Mouse (Mus musculus) embryonic facial prominence, embryonic 15.5 days (tissue): ENCODE data around the gene Mreg. TPM values are rescaled to one million over a fixed set of nuclear protein-coding genes. Genes with fewer than 3 reads are reported as not detected.
A peak's percentile ranks its signal among the peaks of the same experiment; 100 is the strongest.
"Not testable (repeated sequence)": the region's sequence is repeated elsewhere in the genome, so short reads cannot be mapped to it uniquely, and the experiment has no call there.

Experiments
- ATAC-seq: fragments of 200-750 bp; cut with Nextera tagmentation; 2 replicates; pipeline ENCODE4 v1.8.0; 2017; ENCODE audit warnings: low read depth, moderate TSS enrichment; ENCODE audit not compliant: insufficient number of reproducible peaks, low FRiP score, low TSS enrichment
- H3K27ac ChIP-seq: fragments of 300-500 bp; sonication (generic); replicated peaks from 2 replicates; pipeline ENCODE4 v1.5.1; 2015; ENCODE audit warnings: mild to moderate bottlenecking, inconsistent platforms
- H3K27me3 ChIP-seq: fragments of 300-500 bp; sonication (generic); 2 replicates; pipeline ENCODE4 v1.6.1; 2015; ENCODE audit warnings: inconsistent platforms
- H3K36me3 ChIP-seq: fragments of 300-500 bp; sonication (generic); 2 replicates; pipeline ENCODE4 v1.6.1; 2015; ENCODE audit warnings: mild to moderate bottlenecking, inconsistent platforms
- H3K4me1 ChIP-seq: fragments of 300-500 bp; sonication (generic); 2 replicates; pipeline ENCODE4 v1.6.1; 2015; ENCODE audit warnings: inconsistent platforms
- H3K4me2 ChIP-seq: fragments of 300-500 bp; sonication (generic); replicated peaks from 2 replicates; pipeline ENCODE4 v1.6.1; 2015; ENCODE audit warnings: mild to moderate bottlenecking, inconsistent platforms
- H3K4me3 ChIP-seq: fragments of 300-500 bp; sonication (generic); replicated peaks from 2 replicates; pipeline ENCODE4 v1.5.1; 2015; ENCODE audit warnings: mild to moderate bottlenecking, inconsistent platforms
- H3K9ac ChIP-seq: fragments of 300-500 bp; sonication (generic); 2 replicates; pipeline ENCODE4 v1.6.1; 2015; ENCODE audit warnings: inconsistent platforms
- H3K9me3 ChIP-seq: fragments of 300-500 bp; sonication (generic); replicated peaks from 2 replicates; pipeline ENCODE4 v1.6.1; 2016; ENCODE audit warnings: inconsistent platforms
- WGBS: fragments of 180-500 bp; shearing (Covaris S2); methylation state at CpG from one replicate; pipeline ENCODE4 v1.1.7; 2015; 5-methylcytosine and 5-hydroxymethylcytosine counted together
- polyA plus RNA-seq: library from polyadenylated mRNA; unstranded; fragments of >200 nt; fragmentation: Nextera tagmentation; extraction: Ambion mirVana; gene quantifications from 2 replicates; pipeline ENCODE4 v1.2.1, GENCODE M21; 2015

The Mreg gene
- polyA plus RNA-seq, 1 experiment from 2014 or later: 10.4 TPM

DNA sequence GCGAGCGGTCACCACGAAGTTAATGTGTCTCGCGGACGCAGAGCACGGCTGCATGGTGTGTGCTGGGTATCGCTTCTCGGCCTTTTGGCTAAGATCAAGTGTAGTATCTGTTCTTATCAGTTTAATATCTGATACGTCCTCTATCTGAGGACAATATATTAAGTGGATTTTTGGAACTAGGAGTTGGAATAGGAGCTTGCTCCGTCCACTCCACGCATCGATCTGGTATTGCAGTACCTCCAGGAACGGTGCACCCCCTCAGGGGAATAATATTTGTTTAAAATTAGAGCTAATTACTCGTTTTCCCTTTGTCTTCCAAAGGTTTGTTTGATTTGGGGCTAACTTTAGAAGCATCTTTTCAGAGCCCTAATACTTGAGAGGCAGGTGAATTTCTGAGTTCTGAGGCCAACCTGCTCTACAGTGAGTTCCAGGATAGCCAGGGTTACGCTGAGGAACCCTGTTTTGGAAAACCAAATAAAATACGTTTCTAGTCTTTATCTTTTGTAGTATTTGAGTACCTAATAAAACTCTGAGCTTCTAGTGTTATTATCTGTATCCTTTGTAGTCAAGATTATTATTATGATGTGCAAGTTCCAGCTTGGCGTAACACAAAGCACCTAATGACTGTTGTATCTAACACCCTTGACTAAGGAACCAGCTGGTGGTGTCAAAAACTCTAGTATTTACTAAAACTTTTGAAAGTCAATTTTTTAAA is 14.2 kb upstream of the Mreg start:
- Histone ChIP-seq H3K36me3 (no peaks in the 10 kb centered on the region), H3K9me3 (no peaks in the 10 kb centered on the region), H3K4me3 (peak overlapping the region; percentile 54), H3K4me2 (peak overlapping the region; percentile 62), H3K27ac (peak overlapping the region; percentile 41; the same call in 1 of the 2 replicates), H3K4me1 (0 out of 2 replicates have a peak, but pooled peaks cover 4% of the 10 kb centered on the region), H3K9ac (no peak overlapping the region), H3K27me3 (peaks cover 10% of the 10 kb centered on the region; the same call in 1 of the 2 replicates)
- peak; percentile 82 for ATAC-seq
- WGBS: under 1% methylated on average over 11 of the region's 18 CpGs

DNA sequence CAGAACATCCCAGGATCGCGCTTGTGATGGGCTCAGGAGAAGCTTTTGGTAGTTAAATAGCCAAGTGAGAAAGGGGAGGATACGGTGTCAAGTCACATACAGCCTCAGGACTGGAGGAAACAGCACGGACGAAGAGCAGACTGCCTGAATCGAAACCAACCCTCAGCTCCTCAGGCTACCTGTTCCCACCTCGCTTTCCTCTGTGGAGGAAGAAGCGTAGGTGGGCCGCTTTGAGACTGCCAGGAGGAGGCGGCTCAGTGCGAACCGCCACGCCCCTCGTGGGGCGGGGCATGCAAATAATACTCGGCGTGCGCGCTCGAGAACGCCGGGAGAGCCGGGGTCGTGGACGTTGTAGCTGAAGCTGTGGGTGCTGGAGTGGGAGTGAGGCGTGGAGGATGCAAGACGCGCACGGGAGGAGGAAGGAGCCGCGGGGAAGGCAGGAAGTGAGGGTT is 13.6 kb upstream of the Mreg start:
- Histone ChIP-seq H3K4me2 (peak overlapping the region; percentile 62), H3K27me3 (peaks cover 10% of the 10 kb centered on the region; the same call in 1 of the 2 replicates), H3K4me3 (peak overlapping the region; percentile 54), H3K27ac (0 out of 2 replicates have a peak overlapping the region, but pooled peaks have one; percentile 34)
- not testable (repeated sequence) for H3K9ac ChIP-seq, H3K9me3 ChIP-seq, H3K36me3 ChIP-seq, H3K4me1 ChIP-seq
- under 1% methylated on average over 25 of the region's 31 CpGs for WGBS
- ATAC-seq: peak; percentile 88

DNA sequence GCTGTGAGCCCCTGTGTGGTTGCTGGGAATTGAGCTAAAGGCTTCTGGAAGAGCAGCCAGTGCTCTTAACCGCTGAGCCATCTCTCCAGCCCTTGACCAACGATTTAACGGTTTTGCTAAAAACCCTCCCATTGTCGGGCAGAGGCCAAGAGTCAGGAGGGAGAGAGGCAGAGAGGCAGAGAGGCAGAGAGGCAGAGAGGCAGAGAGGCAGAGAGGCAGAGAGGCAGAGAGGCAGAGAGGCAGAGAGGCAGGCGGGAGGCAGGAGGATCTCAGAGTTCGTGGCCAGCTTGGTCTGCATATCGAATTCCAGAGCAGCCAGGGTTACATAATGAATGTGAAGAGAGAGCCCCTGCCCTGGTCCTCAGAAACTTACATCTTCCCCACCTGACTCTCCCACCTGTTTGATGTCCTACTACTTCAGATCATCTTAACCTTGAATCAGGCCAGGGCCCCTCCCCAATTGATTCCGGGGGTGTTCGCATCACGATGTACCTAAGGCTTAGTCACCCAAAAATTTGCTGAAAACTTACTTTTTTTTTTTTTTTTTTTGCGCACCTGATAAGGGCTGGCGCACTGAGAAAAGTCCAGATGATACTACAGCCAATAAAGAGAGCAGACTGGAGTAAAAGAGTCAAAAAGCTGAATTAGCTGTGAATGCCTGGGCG is 13.1 kb upstream of the Mreg start:
- H3K36me3 ChIP-seq: no peaks in the 10 kb centered on the region
- H3K4me3 ChIP-seq: peak overlapping the region; percentile 54
- no peak overlapping the region for H3K27ac ChIP-seq
- H3K27me3 ChIP-seq: peaks cover 10% of the 10 kb centered on the region; the same call in 1 of the 2 replicates
- H3K9ac ChIP-seq: no peak overlapping the region
- whole genome bisulfite sequencing: 7% methylated on average over 13 of the region's 13 CpGs
- H3K4me1 ChIP-seq: 0 out of 2 replicates have a peak, but pooled peaks cover 4% of the 10 kb centered on the region
- H3K9me3 ChIP-seq: no peaks in the 10 kb centered on the region
- ATAC-seq: no peak
- H3K4me2 ChIP-seq: peak overlapping the region; percentile 62

DNA sequence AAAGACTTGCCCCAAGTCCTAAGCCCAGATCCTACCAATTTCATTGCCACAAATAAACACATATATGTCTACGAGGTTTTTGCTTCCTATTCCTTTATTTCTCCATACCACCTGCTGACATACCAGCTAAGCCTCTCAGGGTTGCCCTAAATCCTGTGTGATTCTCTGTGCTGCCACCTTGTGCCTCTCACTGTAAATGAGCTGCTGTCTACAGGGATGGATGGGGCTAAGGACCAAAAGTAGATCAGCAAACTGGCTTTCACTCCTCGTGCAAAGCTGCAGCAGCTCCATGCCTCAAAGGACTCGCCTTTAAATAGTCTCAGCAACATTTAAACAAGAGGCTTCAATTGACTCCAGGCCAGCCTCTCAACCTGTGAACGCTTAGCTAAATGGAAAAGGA is 7.9 kb upstream of the Mreg start:
- 17% methylated on average over 4 of the region's 4 CpGs for WGBS
- Histone ChIP-seq H3K36me3 (no peaks in the 10 kb centered on the region), H3K27ac (no peak overlapping the region), H3K4me1 (0 out of 2 replicates have a peak, but pooled peaks cover under 1% of the 10 kb centered on the region), H3K4me2 (no peak overlapping the region), H3K27me3 (peaks cover 10% of the 10 kb centered on the region; the same call in 1 of the 2 replicates), H3K4me3 (no peak overlapping the region), H3K9ac (no peak overlapping the region), H3K9me3 (no peaks in the 10 kb centered on the region)
- no peak for ATAC-seq

DNA sequence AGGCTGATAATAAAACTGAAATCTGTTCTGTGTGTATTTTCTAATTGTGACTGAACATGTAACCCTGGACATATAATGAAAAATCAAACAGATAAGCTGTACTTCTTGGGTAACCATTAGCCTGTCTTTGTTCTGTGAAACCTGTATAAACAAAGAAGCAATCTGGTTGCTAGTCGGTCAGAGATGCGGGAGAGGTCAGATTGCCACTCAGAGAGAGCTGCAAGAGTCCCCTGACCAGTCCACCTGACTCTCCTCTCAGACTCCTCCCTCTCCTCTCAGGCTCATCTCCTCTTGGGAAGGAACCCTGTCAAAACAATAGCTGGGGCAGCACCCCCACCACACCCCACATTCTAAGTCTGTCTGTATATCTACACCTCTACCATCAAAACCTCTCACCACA is 7.0 kb upstream of the Mreg start:
- H3K4me2 ChIP-seq: no peak overlapping the region
- no peak overlapping the region for H3K4me3 ChIP-seq
- no peak overlapping the region for H3K9ac ChIP-seq
- 39% methylated on average over 2 of the region's 2 CpGs for WGBS
- H3K4me1 ChIP-seq: 0 out of 2 replicates have a peak, but pooled peaks cover 8% of the 10 kb centered on the region
- ATAC-seq: no peak
- no peak overlapping the region for H3K27ac ChIP-seq
- no peaks in the 10 kb centered on the region for H3K36me3 ChIP-seq
- no peaks in the 10 kb centered on the region for H3K9me3 ChIP-seq
- peaks cover 6% of the 10 kb centered on the region; the same call in 1 of the 2 replicates for H3K27me3 ChIP-seq

DNA sequence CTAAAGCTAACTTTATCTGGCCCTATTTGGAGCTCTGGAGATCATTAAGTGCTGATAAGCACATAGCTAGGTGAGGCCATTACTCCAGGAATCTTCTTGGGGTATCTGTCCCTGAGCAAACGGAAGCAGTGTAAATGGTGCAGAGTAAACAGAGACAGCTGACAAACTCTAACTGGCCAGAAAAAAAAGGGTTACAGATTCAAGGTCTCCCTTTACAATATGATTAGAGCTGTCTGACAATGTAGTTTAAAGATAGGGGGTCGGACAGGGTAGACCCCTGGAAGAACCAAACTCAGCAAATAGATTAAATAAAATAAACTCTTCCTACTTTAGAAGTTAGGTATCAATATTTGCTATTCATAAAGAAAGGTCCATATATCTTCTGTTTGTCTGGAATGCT is 6.5 kb upstream of the Mreg start:
- Histone ChIP-seq H3K27me3 (0 out of 2 replicates have a peak, but pooled peaks cover 1% of the 10 kb centered on the region), H3K4me2 (no peak overlapping the region), H3K4me3 (no peak overlapping the region), H3K27ac (no peak overlapping the region), H3K4me1 (0 out of 2 replicates have a peak, but pooled peaks cover 8% of the 10 kb centered on the region), H3K9me3 (no peaks in the 10 kb centered on the region), H3K36me3 (no peaks in the 10 kb centered on the region), H3K9ac (no peak overlapping the region)
- ATAC-seq: no peak
- 57% methylated on average over 2 of the region's 2 CpGs for WGBS

DNA sequence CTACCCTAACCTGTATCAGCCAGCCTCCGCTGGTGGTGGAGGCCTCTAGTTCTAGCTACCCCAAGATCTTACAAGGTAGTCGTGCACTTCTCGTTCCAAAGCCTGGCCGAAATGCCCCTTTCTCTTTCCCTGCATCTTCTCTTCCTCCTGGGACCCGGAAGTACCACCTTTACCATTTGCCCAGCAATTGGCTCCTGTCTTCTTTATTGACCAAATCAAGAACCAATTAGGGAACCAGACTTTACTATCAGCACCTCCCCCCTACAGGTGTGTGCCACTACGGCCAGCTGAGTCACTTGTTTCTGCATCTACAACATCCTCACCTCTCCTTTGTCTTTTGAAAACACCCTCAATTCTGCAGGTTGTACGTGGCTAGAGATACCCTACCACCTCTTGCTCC is 4.7 kb upstream of the Mreg start:
- Histone ChIP-seq H3K4me3 (no peak overlapping the region), H3K36me3 (no peaks in the 10 kb centered on the region), H3K9me3 (no peaks in the 10 kb centered on the region), H3K27me3 (no peaks in the 10 kb centered on the region), H3K27ac (no peak overlapping the region), H3K4me2 (no peak overlapping the region), H3K9ac (no peak overlapping the region), H3K4me1 (0 out of 2 replicates have a peak, but pooled peaks cover 12% of the 10 kb centered on the region)
- WGBS: 86% methylated on average over 7 of the region's 7 CpGs
- ATAC-seq: no peak

DNA sequence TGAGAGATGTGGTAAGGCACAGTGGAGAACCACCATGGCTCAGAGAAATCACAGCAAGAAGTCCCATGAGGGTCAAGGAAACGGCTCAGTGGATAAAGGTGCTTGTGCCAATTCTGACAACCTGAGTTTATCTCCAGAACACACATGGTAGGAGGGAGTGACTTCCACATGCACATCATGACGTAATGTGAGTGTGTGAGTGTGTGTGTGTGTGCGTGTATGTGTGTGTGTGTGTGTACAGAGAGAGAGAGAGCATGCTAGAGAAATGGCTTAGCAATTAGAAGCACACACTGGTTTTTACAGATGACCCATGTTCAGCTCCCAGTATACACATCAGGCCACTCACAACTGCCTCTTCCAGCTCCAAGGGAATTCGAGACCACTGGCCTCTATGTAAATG is 3.1 kb upstream of the Mreg start:
- no peaks in the 10 kb centered on the region for H3K36me3 ChIP-seq
- WGBS: 71% methylated on average over 4 of the region's 4 CpGs
- no peak overlapping the region for H3K4me3 ChIP-seq
- no peaks in the 10 kb centered on the region for H3K9me3 ChIP-seq
- H3K9ac ChIP-seq: no peak overlapping the region
- ATAC-seq: no peak
- no peak overlapping the region for H3K4me2 ChIP-seq
- no peaks in the 10 kb centered on the region for H3K27me3 ChIP-seq
- H3K4me1 ChIP-seq: 0 out of 2 replicates have a peak, but pooled peaks cover 16% of the 10 kb centered on the region
- no peak overlapping the region for H3K27ac ChIP-seq

DNA sequence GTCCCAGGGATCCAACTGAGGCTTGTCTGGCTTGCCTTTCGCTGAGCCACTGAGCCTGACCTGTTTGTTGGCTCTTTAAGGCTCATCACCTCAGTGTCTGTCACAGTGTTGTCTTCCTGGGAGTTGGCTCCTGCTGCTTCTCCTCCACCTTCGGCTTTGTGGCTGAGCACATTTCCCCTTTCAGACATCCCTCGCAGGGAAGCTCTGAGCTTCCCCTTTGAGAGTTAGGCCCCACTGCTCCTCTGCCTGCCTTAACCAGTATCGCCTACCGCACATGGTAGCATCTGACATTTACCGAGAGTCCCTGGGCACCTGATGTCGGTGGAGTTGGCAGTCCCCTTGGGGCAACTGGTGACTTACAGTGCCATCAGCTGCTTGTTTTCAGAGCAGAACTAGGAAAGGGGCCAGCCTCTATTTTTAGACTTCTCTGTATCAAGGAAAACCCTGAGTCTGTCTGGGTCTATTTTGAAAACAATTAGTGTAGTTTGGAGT is 2.4 kb upstream of the Mreg start:
- no peak overlapping the region for H3K4me3 ChIP-seq
- ATAC-seq: peak; percentile 52
- H3K27ac ChIP-seq: no peak overlapping the region
- no peaks in the 10 kb centered on the region for H3K36me3 ChIP-seq
- H3K9ac ChIP-seq: no peak overlapping the region
- H3K4me2 ChIP-seq: no peak overlapping the region
- no peaks in the 10 kb centered on the region for H3K9me3 ChIP-seq
- H3K4me1 ChIP-seq: 0 out of 2 replicates have a peak, but pooled peaks cover 16% of the 10 kb centered on the region
- H3K27me3 ChIP-seq: no peaks in the 10 kb centered on the region
- WGBS: 37% methylated on average over 7 of the region's 7 CpGs

DNA sequence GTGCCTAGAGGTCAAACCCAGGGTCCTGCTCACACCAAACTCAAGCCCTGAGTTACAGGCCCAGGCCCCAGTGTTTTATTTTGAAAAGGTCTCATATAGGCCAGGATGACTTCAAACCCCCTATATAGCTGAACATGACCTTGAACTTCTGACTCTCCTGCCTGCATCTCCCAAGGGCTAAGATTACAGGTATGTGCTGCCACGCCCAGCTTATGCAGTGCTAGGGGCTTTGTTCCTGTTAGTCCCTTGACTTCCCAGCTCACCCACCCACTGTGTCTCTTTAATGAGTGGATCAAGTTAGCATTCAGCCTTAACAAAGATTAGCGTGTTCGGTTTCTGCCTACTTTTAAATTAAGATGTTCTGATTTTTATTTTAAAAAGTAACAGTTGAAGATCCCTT is 1.8 kb upstream of the Mreg start:
- WGBS: 85% methylated on average over 3 of the region's 3 CpGs
- ATAC-seq: no peak
- Histone ChIP-seq H3K27me3 (no peaks in the 10 kb centered on the region), H3K4me3 (no peak overlapping the region), H3K4me1 (0 out of 2 replicates have a peak, but pooled peaks cover 16% of the 10 kb centered on the region), H3K4me2 (no peak overlapping the region), H3K9ac (no peak overlapping the region), H3K9me3 (no peaks in the 10 kb centered on the region), H3K27ac (no peak overlapping the region), H3K36me3 (no peaks in the 10 kb centered on the region)
